Mouse (Mus musculus) gastrocnemius, adult 2 months (tissue): ENCODE measurements at regions not wholly inside any gene's neighbourhood (a gene's known extent, or its start where the extent isn't known, plus 50 kb on each side); places are given as distances from the start of the nearest gene placed in this dataset.
A peak's percentile ranks its signal among the peaks of the same experiment; 100 is the strongest.

Experiments used
- DNase-seq: peaks from one replicate; pipeline ENCODE4 v3.0.0; 2022
- H3K27ac ChIP-seq: fragments of 200-600 bp; 2 replicates; pipeline ENCODE4 v1.8.1; 2022; ENCODE audit warnings: mild to moderate bottlenecking
- H3K4me3 ChIP-seq: fragments of 200-600 bp; 2 replicates; pipeline ENCODE4 v1.8.1; 2022; ENCODE audit warnings: mild to moderate bottlenecking, moderate library complexity
- CTCF ChIP-seq: fragments of 200-600 bp; IDR thresholded peaks from 2 replicates; pipeline ENCODE4 v1.8.1; 2022; ENCODE audit warnings: antibody characterized with exemption, mild to moderate bottlenecking, moderate library complexity
- intact Hi-C: fragments of 180-260 bp; cut with DNase I; formaldehyde crosslinking; loops from one replicate; pipeline ENCODE4 v1.15.1; 2025

DNA sequence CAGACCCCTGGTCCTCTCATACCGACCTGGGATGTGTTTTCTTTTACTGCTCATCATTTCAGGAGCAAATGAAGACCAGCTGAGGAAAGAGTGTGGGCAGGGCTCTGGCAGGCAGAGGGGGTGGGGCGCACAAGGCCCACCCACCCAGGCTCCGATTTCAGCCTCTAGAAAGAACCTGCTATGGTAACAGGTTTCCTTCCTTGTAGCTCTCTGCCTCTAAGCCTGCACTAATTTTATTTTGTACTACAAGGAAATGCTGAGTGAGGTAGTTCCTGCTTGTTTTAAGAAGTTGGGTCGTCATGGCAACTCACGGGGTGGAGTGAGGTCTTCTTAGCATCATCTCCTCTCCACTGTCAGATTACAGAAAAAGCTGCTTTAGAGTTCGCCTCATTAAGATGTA, 69.4 kb upstream of the Vps8 start:
- H3K27ac ChIP-seq: no peak overlapping the region
- intact Hi-C loops: no loop called here
- H3K4me3 ChIP-seq: no peak overlapping the region
- no peak for TF ChIP-seq CTCF
- no peak for DNase-seq

DNA sequence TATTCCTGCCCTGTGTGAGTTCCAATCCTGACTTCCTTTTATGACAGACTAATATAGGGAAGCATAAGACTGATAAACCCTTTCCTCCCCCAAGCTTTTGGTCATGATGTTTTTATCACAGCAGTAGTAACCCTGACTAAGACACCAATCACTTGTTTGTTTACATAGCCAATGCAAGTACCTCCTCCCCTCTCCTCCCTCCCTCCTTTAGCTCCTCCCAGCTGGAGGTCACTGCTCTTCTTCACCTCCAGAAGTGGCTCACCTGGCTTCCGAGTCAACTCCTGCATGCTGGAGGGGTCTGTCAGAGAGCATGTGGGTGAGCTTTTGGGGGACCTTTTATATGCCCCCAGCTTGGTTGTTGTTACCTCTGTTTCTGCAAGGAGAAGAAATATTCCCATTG, 67.3 kb upstream of the Vps8 start:
- no peak overlapping the region for H3K4me3 ChIP-seq
- no peak for DNase-seq
- H3K27ac ChIP-seq: no peak overlapping the region
- TF ChIP-seq CTCF: no peak
- intact Hi-C loops: no loop called here

DNA sequence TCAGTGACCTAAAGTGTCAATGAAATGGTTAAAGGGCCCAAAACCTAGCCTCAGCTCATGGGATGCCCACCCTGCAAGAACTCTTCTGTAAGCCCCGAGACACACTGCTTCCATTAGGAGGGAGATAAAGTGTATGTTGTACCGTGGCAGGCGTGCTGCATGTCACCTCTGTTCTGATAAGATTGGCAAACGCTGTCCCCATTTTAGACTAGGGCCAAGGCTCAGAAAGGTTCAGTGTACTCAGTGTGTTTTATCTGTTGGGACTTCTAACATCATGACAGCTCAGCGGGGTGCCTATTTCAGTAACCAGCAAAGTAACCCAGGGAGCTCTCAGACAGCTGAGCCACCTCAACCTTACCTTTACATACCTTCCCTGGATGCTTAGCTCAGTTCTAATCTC, 65.5 kb upstream of the Vps8 start:
- no peak overlapping the region for H3K27ac ChIP-seq
- DNase-seq: no peak
- intact Hi-C loops: no loop called here
- no peak overlapping the region for H3K4me3 ChIP-seq
- TF ChIP-seq CTCF: no peak

DNA sequence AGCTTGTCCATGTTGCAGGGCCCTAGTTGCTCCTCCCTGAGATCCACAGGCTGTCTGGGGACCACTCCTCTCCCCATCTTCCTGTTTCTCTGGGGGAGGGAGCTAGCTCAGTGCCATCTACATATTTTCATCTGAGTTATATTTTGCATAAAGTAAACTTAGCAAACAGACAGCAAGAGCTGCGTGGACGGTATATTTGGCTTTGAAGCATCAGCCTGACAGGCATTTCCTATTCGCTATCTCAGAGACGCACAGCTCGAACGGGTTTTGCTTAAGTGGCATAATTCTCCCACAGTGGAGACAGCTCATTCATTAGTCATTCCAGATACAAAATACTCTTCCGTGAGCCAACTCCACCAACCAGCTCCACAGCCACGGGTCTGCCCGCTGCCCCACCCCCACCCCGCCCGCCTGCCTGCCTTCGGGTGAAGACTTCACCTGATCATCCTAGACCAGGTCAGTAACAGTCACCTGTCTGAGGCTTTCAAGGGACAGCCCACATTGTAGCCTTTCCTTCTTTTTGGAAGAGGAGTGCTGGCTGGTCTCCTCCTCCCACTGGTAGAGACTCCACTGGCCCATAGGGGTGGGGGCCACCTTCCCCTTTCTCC, 64.5 kb upstream of the Vps8 start:
- intact Hi-C loops: no loop called here
- DNase-seq: no peak
- no peak for TF ChIP-seq CTCF

DNA sequence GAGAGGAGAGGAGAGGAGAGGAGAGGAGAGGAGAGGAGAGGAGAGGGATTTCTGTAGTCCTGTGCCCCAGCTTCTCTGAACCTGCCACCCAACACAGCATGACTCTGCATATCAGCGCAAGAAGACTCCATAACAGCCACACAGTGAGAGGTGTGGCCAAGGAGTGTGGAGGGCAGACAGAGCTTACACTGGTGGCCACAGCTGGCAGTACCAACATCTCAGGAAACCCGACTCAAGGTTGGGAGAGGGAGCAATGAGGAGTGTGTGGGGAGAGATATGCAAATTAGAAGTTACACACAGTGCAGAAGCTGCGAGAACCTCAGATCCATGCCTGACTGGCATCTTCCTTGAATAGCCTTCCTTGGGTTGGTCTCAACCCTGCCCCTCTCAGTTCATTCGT, 63.5 kb upstream of the Vps8 start:
- Histone ChIP-seq H3K27ac (no peak overlapping the region), H3K4me3 (no peak overlapping the region)
- DNase-seq: no peak
- intact Hi-C loops: no loop called here
- no peak for TF ChIP-seq CTCF

More for the DNA sequence above, 64.5 kb upstream of the Vps8 start:
- no peak overlapping the region for H3K4me3 ChIP-seq
- H3K27ac ChIP-seq: no peak overlapping the region

DNA sequence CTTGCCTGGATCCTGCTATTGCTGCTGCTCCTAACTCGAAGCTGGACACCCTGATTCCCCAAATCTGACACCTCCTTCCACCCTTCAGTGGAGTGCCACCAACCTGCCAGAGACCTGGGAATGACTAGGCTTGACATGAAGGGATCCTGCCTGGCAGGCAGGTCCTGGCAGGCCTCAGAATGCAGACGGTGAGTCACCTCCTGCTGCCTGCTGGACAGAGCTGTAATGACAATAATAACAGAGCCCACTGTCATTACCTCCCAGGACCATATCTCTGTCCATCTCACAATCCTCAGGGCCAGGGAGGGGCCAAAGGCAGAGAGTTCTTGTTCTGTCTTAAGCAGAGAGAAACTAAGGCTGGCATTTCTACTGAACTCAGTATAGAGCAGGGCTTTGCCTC, 61.5 kb upstream of the Vps8 start:
- no peak for DNase-seq
- intact Hi-C loops: no loop called here
- Histone ChIP-seq H3K27ac (no peak overlapping the region), H3K4me3 (no peak overlapping the region)
- no peak for TF ChIP-seq CTCF

DNA sequence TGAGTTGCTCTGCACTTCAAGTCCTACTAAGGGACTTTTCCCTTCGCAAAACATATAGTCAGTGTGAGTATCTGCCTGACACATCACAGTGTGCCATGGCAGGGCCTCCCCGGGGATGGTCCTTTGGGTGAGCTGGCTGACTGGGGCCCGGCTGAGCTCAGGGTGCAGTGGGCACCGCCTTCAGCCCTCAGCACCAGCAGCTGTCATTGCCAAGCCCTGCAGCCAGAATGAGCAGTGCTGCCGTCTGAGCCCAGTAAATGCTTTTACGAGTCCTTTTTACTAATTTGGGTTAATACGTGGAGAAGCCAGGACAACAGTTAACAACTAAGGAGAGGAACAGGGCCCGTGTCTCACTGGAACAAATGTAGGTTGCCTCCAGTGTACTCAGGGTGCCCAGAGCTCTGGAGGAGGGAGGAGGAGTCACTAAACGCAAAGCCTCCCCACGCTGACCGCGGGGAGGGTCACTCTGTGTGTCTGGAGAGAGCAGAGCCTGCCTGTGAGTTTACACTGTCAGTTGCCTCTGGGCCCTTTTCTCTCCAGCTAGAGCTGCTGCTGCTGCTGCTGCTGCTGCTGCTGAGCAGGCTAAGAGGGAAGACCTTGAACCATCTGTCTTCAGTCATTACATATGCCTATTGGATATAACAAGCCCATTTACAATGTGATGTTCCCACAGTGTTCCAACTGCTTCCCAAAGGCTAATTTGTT, 60.1 kb upstream of the Vps8 start:
- Histone ChIP-seq H3K4me3 (no peak overlapping the region), H3K27ac (no peak overlapping the region)
- no peak for TF ChIP-seq CTCF
- no peak for DNase-seq
- intact Hi-C loops: no loop called here

DNA sequence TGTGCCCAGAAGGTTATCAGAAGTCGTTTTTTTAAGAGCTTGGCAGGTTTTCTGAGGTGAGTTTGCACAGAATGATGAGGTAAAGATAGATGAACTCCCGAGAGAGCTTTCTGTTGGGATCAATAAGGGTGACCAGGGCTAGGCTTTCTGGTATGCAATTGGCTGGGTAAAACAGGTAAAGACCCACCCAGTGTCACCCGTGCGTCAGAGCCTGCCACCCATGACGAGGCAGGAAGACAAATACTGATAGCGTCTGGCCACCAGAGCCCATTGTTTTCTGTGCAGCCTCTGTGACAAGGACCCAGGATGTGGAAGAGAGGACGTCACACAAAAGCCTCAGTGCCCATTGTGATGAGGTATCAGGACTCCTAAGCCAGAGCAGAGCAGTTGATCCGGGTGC, 58.0 kb upstream of the Vps8 start:
- intact Hi-C loops: no loop called here
- no peak overlapping the region for H3K27ac ChIP-seq
- no peak overlapping the region for H3K4me3 ChIP-seq
- no peak for TF ChIP-seq CTCF
- no peak for DNase-seq

DNA sequence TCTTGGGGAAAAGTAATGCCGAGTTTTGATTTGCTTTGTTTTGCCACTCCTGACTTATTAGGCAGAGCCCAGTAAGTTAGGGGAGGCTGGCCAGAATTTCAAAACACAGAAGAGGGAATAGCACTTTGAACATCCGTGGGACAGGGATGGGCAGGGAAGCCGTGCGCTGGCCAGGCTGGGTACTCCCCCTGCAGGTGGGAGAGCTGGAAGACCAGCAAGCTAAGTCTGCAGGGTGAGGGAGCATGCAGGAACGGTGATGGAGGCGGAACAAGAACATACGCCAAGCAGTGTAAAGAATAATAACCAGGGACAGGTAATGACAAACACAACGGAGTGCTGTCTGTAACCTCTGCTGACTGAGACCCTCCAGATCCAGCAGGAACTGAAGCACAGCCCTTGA, 55.5 kb upstream of the Vps8 start:
- H3K4me3 ChIP-seq: no peak overlapping the region
- peak; percentile 54 for TF ChIP-seq CTCF
- no peak for DNase-seq
- intact Hi-C loops: no loop called here
- no peak overlapping the region for H3K27ac ChIP-seq

DNA sequence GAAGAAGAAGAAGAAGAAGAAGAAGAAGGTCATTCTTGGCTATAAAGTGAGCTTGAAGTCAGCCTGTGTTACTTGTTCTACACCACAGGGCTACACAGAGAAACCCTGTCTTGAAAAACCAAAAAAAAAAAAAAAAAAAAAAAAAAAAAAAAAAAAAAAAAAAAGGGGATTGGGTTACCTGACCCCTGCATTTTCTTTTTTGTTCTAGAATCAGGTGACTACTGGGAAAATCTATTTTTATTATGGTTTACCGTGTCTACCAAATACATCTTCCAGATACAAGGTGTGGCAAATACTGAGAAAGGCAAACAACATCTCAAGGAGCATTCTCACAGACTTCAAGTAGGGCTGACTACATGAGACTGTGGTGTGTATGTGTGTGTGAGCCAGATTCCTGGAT, 54.1 kb upstream of the Vps8 start:
- intact Hi-C loops: no loop called here
- H3K4me3 ChIP-seq: no peak overlapping the region
- no peak overlapping the region for H3K27ac ChIP-seq
- no peak for DNase-seq
- TF ChIP-seq CTCF: no peak

DNA sequence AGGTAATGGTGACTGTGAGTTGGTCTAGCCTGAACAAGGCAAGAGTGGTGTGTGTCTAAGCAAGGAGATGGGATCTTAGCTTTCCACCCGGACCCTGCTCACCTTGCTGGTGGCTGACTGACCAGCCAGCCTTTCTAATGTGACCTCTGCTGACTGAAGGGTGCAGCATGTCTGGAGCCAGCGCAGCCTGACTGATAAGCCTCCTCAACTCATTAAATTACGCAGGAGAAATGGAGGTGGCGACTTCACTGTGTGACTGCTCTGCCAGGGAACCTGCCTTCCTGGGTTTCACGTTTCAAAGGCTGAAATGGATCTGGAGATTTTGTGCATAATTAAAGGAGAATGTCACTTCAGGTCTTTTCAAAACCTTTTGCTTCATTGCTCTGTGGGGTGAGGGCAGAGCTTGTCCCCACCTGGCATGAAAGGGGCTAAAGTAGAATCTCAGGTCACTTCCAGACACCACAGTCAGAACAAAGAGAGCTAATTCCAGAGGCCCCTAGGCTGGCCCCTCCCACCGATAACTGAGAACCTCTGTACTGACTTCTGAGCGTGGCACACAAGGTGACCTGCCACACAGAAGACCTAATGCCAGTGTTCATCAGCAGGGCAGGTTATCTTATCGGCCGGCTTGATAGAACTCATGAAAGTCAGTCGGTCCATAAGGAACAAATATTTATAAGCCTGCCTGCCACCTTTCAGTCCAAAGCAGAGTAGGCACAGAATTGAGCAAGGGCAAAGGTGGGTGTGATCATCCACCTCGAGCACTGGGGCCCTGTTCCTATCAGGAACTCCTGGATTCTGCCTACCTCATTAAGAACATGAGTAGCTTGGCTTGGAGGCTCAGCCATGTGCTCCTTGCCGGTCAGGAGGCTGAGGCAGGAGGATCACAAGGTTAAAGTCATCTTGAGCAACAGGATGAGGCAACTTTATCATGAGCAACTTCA, 53.1 kb upstream of the Vps8 start:
- no peak overlapping the region for H3K27ac ChIP-seq
- DNase-seq: no peak
- H3K4me3 ChIP-seq: no peak overlapping the region
- intact Hi-C loops: no loop called here
- no peak for TF ChIP-seq CTCF
